Mouse (Mus musculus) liver, postnatal 0 days (tissue): Measurements from ENCODE around the gene Max. TPM values are rescaled to one million over a fixed set of nuclear protein-coding genes. Genes with fewer than 3 reads are reported as not detected.

Experiments
- ATAC-seq: fragments of 200-750 bp; cut with Nextera tagmentation; 2 replicates; pipeline ENCODE4 v1.8.0; 2017; ENCODE audit warnings: mild to moderate bottlenecking, moderate library complexity
- DNase-seq: peaks from one replicate; pipeline ENCODE4 v3.0.0-alpha.2; 2016
- H3K27ac ChIP-seq: fragments of 300-500 bp; sonication (generic); 2 replicates; pipeline ENCODE4 v1.5.1; 2014; ENCODE audit warnings: antibody characterized with exemption, moderate library complexity, mild to moderate bottlenecking, low read depth
- H3K27me3 ChIP-seq: fragments of 300-500 bp; sonication (generic); 2 replicates; pipeline ENCODE4 v1.6.1; 2014; ENCODE audit warnings: low read length, control low read depth, mixed read lengths; ENCODE audit not compliant: insufficient read depth
- H3K36me3 ChIP-seq: fragments of 300-500 bp; sonication (generic); replicated peaks from 2 replicates; pipeline ENCODE4 v1.6.1; 2014; ENCODE audit warnings: mild to moderate bottlenecking, control low read depth, low read length, moderate library complexity, mixed read lengths; ENCODE audit not compliant: insufficient read depth
- H3K4me1 ChIP-seq: fragments of 300-500 bp; sonication (generic); 2 replicates; pipeline ENCODE4 v1.6.1; 2014; ENCODE audit warnings: antibody characterized with exemption, mild to moderate bottlenecking, control low read depth; ENCODE audit not compliant: insufficient read depth
- H3K4me2 ChIP-seq: fragments of 300-500 bp; sonication (generic); 2 replicates; pipeline ENCODE4 v1.6.1; 2014; ENCODE audit warnings: low read depth, mild to moderate bottlenecking, low read length, moderate library complexity, mixed read lengths
- H3K4me3 ChIP-seq: fragments of 300-500 bp; sonication (generic); 2 replicates; pipeline ENCODE4 v1.5.1; 2014; ENCODE audit warnings: low read depth, low read length
- H3K9ac ChIP-seq: fragments of 300-500 bp; sonication (generic); replicated peaks from 2 replicates; pipeline ENCODE4 v1.6.1; 2014; ENCODE audit warnings: mild to moderate bottlenecking, moderate library complexity
- H3K9me3 ChIP-seq: fragments of 300-500 bp; sonication (generic); 2 replicates; pipeline ENCODE4 v1.6.1; 2016; ENCODE audit warnings: mild to moderate bottlenecking, control low read depth, low read length, mixed read lengths
- CTCF ChIP-seq: sonication (generic); IDR thresholded peaks from 2 replicates; pipeline ENCODE4 v1.5.1; 2016; ENCODE audit warnings: antibody characterized with exemption, low read depth
- EP300 ChIP-seq: IDR thresholded peaks from 2 replicates; pipeline ENCODE4 v1.6.1; 2016; ENCODE audit warnings: antibody characterized with exemption, low read depth, mild to moderate bottlenecking
- WGBS: fragments of 180-500 bp; shearing (Covaris S2); extraction: QIAGEN DNeasy Blood & Tissue Kit; methylation state at CpG from one replicate; pipeline ENCODE4 v1.1.7; 2014; ENCODE audit not compliant: insufficient replicate concordance; 5-methylcytosine and 5-hydroxymethylcytosine counted together
- polyA plus RNA-seq: library from polyadenylated mRNA; unstranded; fragments of >200 nt; fragmentation: Nextera tagmentation; extraction: Ambion mirVana; gene quantifications from 2 replicates; pipeline ENCODE4 v1.2.1, GENCODE M21; 2015

The Max gene
- polyA plus RNA-seq, 1 experiment from 2014 or later, result 7.1 TPM

DNA sequence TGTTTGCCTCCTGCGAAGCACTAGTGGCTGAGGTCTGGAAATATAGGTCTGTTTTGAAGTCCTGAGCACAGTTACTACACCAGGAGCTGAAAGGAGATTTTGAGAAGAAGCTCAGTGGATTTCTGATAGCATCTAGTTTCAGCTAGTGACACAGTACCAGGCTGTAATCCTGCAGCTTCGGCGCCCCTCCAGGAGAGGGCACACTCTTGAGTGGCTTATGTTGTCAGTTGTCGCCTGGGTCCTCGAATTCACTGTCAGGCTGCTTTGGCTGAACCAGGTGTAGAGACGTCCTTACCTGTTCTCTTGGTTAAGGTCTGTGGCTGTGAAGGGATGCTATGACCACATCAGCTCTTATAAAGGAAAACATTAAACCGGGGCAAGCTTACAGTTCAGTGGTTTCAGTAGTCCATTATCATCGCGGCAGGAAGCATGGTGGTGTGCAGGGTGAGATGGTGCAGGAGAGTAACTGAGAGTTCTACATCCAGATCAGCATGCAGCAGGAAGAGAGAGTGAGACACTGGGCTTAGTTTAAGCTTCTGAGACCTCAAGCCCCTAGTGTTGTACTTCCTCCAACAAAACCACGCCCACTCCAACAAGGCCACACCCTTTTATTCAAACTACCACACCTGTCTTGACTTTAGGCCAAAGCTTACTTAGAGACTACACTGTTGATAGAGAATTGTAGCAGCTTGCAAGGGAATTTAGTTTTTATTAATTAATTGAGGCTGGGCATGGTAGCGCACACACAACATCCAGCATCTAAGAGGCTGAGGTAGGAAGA, 72.4 kb downstream of the Max start:
- no peaks in the 10 kb centered on the region for H3K4me1 ChIP-seq
- H3K4me2 ChIP-seq, result no peak overlapping the region
- no peak overlapping the region for H3K4me3 ChIP-seq
- H3K9ac ChIP-seq, result no peak overlapping the region
- H3K36me3 ChIP-seq, result peaks cover 3% of the 10 kb centered on the region
- no peaks in the 10 kb centered on the region for H3K27me3 ChIP-seq
- no peaks in the 10 kb centered on the region for H3K9me3 ChIP-seq
- no peak for DNase-seq
- TF ChIP-seq CTCF, result peak; percentile 50
- TF ChIP-seq EP300, result no peak
- ATAC-seq, result no peak
- WGBS, result 85% methylated on average over 11 of the region's 11 CpGs
- H3K27ac ChIP-seq, result no peak overlapping the region

DNA sequence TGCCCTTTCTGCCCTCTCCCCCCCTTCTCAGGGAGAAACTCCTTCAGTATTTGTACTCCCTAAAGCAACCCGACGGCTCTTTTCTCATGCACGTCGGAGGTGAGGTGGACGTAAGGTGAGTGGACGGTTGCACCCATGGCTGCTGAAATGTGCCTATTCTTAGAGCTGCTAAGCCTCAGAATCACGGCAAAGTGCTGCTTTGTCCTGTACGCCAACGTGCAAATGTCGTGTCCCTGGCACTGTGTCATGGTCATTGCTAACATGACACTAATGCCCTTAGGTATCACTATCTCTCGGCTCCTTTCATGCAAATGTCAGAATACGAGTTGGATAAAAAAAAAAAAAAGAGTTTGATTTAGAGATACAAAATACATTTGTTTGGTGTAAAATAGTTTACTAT, 74.1 kb downstream of the Max start:
- WGBS, result 92% methylated on average over 12 of the region's 12 CpGs
- ATAC-seq, result no peak
- no peaks in the 10 kb centered on the region for H3K27me3 ChIP-seq
- DNase-seq, result no peak
- TF ChIP-seq EP300 (no peak), CTCF (no peak)
- no peaks in the 10 kb centered on the region for H3K9me3 ChIP-seq
- no peaks in the 10 kb centered on the region for H3K4me1 ChIP-seq
- peaks cover 3% of the 10 kb centered on the region for H3K36me3 ChIP-seq
- no peak overlapping the region for H3K4me3 ChIP-seq
- H3K9ac ChIP-seq, result no peak overlapping the region
- no peak overlapping the region for H3K4me2 ChIP-seq
- H3K27ac ChIP-seq, result no peak overlapping the region

Other genes starting within 250 kb of the Max start
- 92.5 and 92.7 TPM in 2 replicates for gene Churc1, start 196.7 kb downstream of the Max start, polyA plus RNA-seq
- gene Fntb, start 196.6 kb downstream of the Max start, polyA plus RNA-seq, result 14.9 and 16.2 TPM in 2 replicates
- gene Gpx2, start 166.6 kb downstream of the Max start, polyA plus RNA-seq, result 0.16 and 0.21 TPM in 2 replicates
- 0.08 and 0.19 TPM in 2 replicates for gene Rab15, start 139.3 kb downstream of the Max start, polyA plus RNA-seq